Mouse (Mus musculus): ENCODE results near the gene Rbl2. TPM values are rescaled to one million over a fixed set of nuclear protein-coding genes. Genes with fewer than 3 reads are reported as not detected.

Gene Rbl2
- total RNA-seq (2021), result 10 to 100 TPM; 18.6 to 23.8 TPM
- long read RNA-seq, experiment 1, full-length matches to known transcripts, result 11 of 16 reads
- long read RNA-seq, experiment 1, partial matches to known transcripts, result 3 of 16 reads
- long read RNA-seq, experiment 1, other reads (novel, unspliced or antisense), result 2 of 16 reads
- long read RNA-seq, experiment 2, full-length matches to known transcripts, result 19 of 23 reads
- long read RNA-seq, experiment 2, partial matches to known transcripts, result 2 of 23 reads
- long read RNA-seq, experiment 2, other reads (novel, unspliced or antisense), result 2 of 23 reads

GRCm38 (mm10) chr8:91069834-91070233 lies at the start of gene Rbl2:
Rbl2 (plus strand) TSS chr8:91070057.
- intact Hi-C loops (cut with DNase I; ENCODE audit: low total_unique reads), result no loop called here
- DNase-seq, result peak; percentile 95

- intact Hi-C loops (cut with DNase I; ENCODE audit: low total_unique reads), result loop anchor here (10.0 kb wide), 1 partner anchor 50 kb away; no protein-coding TSS in a partner anchor
- no peak for DNase-seq
These were observed 35.4 kb upstream of the Rbl2 start for GRCm38 (mm10) chr8:91034417-91034816.

- intact Hi-C loops (cut with DNase I; ENCODE audit: low total_unique reads), result loop anchor here (10.0 kb wide), 1 partner anchor 52 kb away; no protein-coding TSS in a partner anchor
- DNase-seq, result no peak
These were observed 33.0 kb upstream of the Rbl2 start for GRCm38 (mm10) chr8:91036905-91037304.

- intact Hi-C loops (cut with DNase I; ENCODE audit: low total_unique reads), result loop anchor here (10.0 kb wide), 1 partner anchor 54 kb away; no protein-coding TSS in a partner anchor
These were observed 31.2 kb upstream of the Rbl2 start for GRCm38 (mm10) chr8:91038637-91039036.

GRCm38 (mm10) chr8:91046370-91046769 lies 23.5 kb upstream of the Rbl2 start:
- intact Hi-C loops (cut with DNase I; ENCODE audit: low total_unique reads), result no loop called here
- DNase-seq, result no peak

More at GRCm38 (mm10) chr8:91038637-91039036, 31.2 kb upstream of the Rbl2 start:
- no peak for DNase-seq

GRCm38 (mm10) chr8:91051037-91051436 lies 18.8 kb upstream of the Rbl2 start:
- intact Hi-C loops (cut with DNase I; ENCODE audit: low total_unique reads), result no loop called here
- peak; percentile 76 for DNase-seq

- intact Hi-C loops (cut with DNase I; ENCODE audit: low total_unique reads), result no loop called here
These were observed 15.4 kb upstream of the Rbl2 start for GRCm38 (mm10) chr8:91054418-91054817.

GRCm38 (mm10) chr8:91056848-91057247 lies 13.0 kb upstream of the Rbl2 start:
- intact Hi-C loops (cut with DNase I; ENCODE audit: low total_unique reads), result no loop called here
- DNase-seq, result no peak

More at GRCm38 (mm10) chr8:91054418-91054817, 15.4 kb upstream of the Rbl2 start:
- no peak for DNase-seq

- intact Hi-C loops (cut with DNase I; ENCODE audit: low total_unique reads), result no loop called here
- DNase-seq, result no peak
These were observed 10.7 kb upstream of the Rbl2 start for GRCm38 (mm10) chr8:91059086-91059578.

- intact Hi-C loops (cut with DNase I; ENCODE audit: low total_unique reads), result no loop called here
- no peak for DNase-seq
These were observed 9.9 kb upstream of the Rbl2 start for GRCm38 (mm10) chr8:91059884-91060510.

- DNase-seq, result peak; percentile 30
- intact Hi-C loops (cut with DNase I; ENCODE audit: low total_unique reads), result no loop called here
These were observed 9.0 kb upstream of the Rbl2 start for GRCm38 (mm10) chr8:91060555-91061471.

- DNase-seq, result no peak
- intact Hi-C loops (cut with DNase I; ENCODE audit: low total_unique reads), result no loop called here
These were observed 4.7 kb upstream of the Rbl2 start for GRCm38 (mm10) chr8:91065179-91065578.

GRCm38 (mm10) chr8:91069407-91069806 lies 450 bp upstream of the Rbl2 start:
- intact Hi-C loops (cut with DNase I; ENCODE audit: low total_unique reads), result no loop called here
- no peak for DNase-seq

- intact Hi-C loops (cut with DNase I; ENCODE audit: low total_unique reads), result no loop called here
- DNase-seq, result peak; percentile 76
These were observed 510 bp downstream of the Rbl2 start for GRCm38 (mm10) chr8:91070275-91070859.

- intact Hi-C loops (cut with DNase I; ENCODE audit: low total_unique reads), result no loop called here
- DNase-seq, result no peak
These were observed 7.4 kb downstream of the Rbl2 start for GRCm38 (mm10) chr8:91077077-91077867.

GRCm38 (mm10) chr8:91079678-91080077 lies 9.8 kb downstream of the Rbl2 start:
- intact Hi-C loops (cut with DNase I; ENCODE audit: low total_unique reads), result no loop called here
- no peak for DNase-seq

GRCm38 (mm10) chr8:91081911-91082310 lies 12.1 kb downstream of the Rbl2 start:
- DNase-seq, result no peak
- intact Hi-C loops (cut with DNase I; ENCODE audit: low total_unique reads), result no loop called here

GRCm38 (mm10) chr8:91082428-91082827 lies 12.6 kb downstream of the Rbl2 start:
- intact Hi-C loops (cut with DNase I; ENCODE audit: low total_unique reads), result no loop called here
- no peak for DNase-seq

GRCm38 (mm10) chr8:91088452-91088851 lies 18.6 kb downstream of the Rbl2 start:
- intact Hi-C loops (cut with DNase I; ENCODE audit: low total_unique reads), result no loop called here
- no peak for DNase-seq
